Mouse (Mus musculus): ENCODE data around the gene Cypt4. TPM values are rescaled to one million over a fixed set of nuclear protein-coding genes. Genes with fewer than 3 reads are reported as not detected.

The Cypt4 gene
- total RNA-seq (2023) = not detected in 4 replicates

GRCm38 (mm10) chr9:24624896-24625295, at the start of gene Cypt4:
TSS of gene Cypt4 (plus strand) at chr9:24625196.

Other genes with a start within 250 kb of the Cypt4 start
- 8.0 to 9.1 TPM (median 8.3 TPM) in 4 replicates for gene Dpy19l1, start 122.1 kb upstream of the Cypt4 start, total RNA-seq (2023)
- not detected in 4 replicates for gene Dpy19l2, start 71.1 kb downstream of the Cypt4 start, total RNA-seq (2023)
- not detected in 4 replicates for gene Tbx20, start 149.1 kb downstream of the Cypt4 start, total RNA-seq (2023)